Mouse (Mus musculus): Measurements from ENCODE around the gene Gm49711. TPM values are rescaled to one million over a fixed set of nuclear protein-coding genes. Genes with fewer than 3 reads are reported as not detected.
"Not testable (repeated sequence)": the region's sequence is repeated elsewhere in the genome, so short reads cannot be mapped to it uniquely, and the experiment has no call there.

The Gm49711 gene
- polyA plus RNA-seq, 1 experiment from 2014 or later = 0.56 TPM

DNA sequence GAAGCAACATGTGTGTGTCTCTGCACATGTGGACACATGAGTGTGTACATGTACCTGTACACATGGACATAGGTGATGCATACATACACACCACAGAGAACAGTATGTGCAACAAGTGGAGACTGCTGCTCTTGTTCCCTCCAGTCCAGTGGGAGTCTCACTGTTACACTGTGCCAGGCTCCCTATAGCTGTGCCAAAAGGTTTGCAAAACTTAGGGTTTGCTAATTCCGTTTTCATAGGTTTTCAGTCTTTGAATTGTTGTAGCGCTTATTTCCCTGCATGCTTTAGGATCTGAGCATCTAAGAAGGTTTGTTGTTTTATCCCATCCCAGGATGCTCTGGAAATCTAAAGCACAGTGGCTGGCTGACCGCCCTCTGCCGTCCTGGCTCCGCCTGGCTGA lies 33.8 kb downstream of the Gm49711 start:
- Histone ChIP-seq H3K4me2 (ENCODE audit: low read depth, low read length) (no peak overlapping the region), H3K4me3 (ENCODE audit: low read depth, low read length) (no peak overlapping the region), H3K36me3 (ENCODE audit: control insufficient read depth, insufficient read depth, low read length) (no peaks in the 10 kb centered on the region), H3K9ac (replicated peaks; ENCODE audit: low read depth, low read length) (no peak overlapping the region), H3K27ac (ENCODE audit: low read depth, low read length) (no peak overlapping the region), H3K4me1 (ENCODE audit: control insufficient read depth, insufficient read depth, low read length) (no peaks in the 10 kb centered on the region), H3K9me3 (ENCODE audit: control insufficient read depth, low read length) (no peaks in the 10 kb centered on the region), H3K27me3 (ENCODE audit: control insufficient read depth, insufficient read depth, low read length) (no peaks in the 10 kb centered on the region)
- ATAC-seq (ENCODE audit: low read depth) = no peak
- WGBS = 92% methylated on average over 5 of the region's 5 CpGs

DNA sequence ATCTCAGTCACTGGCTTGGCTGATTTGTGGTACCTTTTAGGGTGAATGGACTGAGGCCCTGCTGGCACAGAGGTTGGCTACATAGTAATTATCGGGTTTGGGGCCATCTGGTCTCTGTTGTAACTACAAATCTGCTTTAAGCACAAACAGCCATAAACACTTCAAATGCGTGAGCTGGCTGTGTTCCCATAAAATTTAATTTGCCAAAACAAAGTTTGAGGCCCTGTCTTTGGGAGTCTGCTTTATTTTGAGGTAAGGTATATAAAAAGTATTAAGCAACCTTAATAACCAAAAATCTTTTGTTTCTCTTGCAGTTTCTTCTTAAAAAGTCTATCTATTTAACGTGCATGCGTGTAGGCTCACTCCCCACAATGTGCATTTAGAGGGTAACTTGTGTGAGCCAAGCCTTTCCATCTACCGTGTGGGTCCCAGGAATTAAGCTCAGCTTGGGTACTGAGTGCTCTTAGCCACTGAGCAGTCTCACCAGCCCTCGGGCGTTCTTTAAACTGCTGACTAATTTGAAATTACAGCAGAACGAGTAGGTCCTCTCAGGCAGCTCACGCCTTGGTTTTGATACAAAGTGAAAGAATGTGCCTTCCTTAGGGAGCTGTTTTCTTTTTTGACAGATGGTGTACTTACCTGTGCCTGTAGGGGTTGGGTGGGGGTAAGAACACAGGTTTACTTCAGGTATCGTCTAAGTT lies 40.4 kb downstream of the Gm49711 start:
- 57% methylated on average over 10 of the region's 10 CpGs for WGBS
- no peak for ATAC-seq (ENCODE audit: low read depth)

DNA sequence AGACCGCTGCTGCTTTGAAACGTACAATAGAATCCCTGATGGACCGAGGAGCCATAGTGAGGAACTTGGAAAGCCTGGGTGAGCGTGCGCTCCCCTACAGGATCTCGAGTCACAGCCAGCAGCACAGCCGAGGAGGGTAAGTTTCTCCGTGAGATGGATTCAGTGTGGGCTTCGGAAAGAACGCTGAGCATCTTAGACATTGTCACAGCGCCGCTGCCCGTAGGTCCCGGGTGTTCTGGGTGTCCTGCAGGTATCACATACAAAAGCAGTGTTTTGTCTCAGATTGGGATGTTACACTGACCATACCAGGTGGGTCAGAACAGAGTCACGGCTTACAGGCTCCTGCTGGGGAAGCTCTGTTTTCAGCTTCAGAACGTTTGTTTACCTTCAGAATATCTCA lies 41.5 kb downstream of the Gm49711 start:
- Histone ChIP-seq H3K4me3 (ENCODE audit: low read depth, low read length) (no peak overlapping the region), H3K27ac (ENCODE audit: low read depth, low read length) (no peak overlapping the region), H3K9ac (replicated peaks; ENCODE audit: low read depth, low read length) (no peak overlapping the region), H3K27me3 (ENCODE audit: control insufficient read depth, insufficient read depth, low read length) (no peaks in the 10 kb centered on the region), H3K4me1 (ENCODE audit: control insufficient read depth, insufficient read depth, low read length) (0 out of 2 replicates have a peak, but pooled peaks cover 4% of the 10 kb centered on the region), H3K4me2 (ENCODE audit: low read depth, low read length) (no peak overlapping the region), H3K9me3 (ENCODE audit: control insufficient read depth, low read length) (no peaks in the 10 kb centered on the region), H3K36me3 (ENCODE audit: control insufficient read depth, insufficient read depth, low read length) (no peaks in the 10 kb centered on the region)
- ATAC-seq (ENCODE audit: low read depth) = no peak
- WGBS = 88% methylated on average over 16 of the region's 16 CpGs

More for the DNA sequence above, 40.4 kb downstream of the Gm49711 start:
- Histone ChIP-seq H3K4me3 (ENCODE audit: low read depth, low read length) (no peak overlapping the region), H3K9me3 (ENCODE audit: control insufficient read depth, low read length) (no peaks in the 10 kb centered on the region), H3K27ac (ENCODE audit: low read depth, low read length) (no peak overlapping the region), H3K36me3 (ENCODE audit: control insufficient read depth, insufficient read depth, low read length) (no peaks in the 10 kb centered on the region), H3K4me1 (ENCODE audit: control insufficient read depth, insufficient read depth, low read length) (0 out of 2 replicates have a peak, but pooled peaks cover 4% of the 10 kb centered on the region), H3K27me3 (ENCODE audit: control insufficient read depth, insufficient read depth, low read length) (no peaks in the 10 kb centered on the region), H3K9ac (replicated peaks; ENCODE audit: low read depth, low read length) (no peak overlapping the region), H3K4me2 (ENCODE audit: low read depth, low read length) (no peak overlapping the region)

DNA sequence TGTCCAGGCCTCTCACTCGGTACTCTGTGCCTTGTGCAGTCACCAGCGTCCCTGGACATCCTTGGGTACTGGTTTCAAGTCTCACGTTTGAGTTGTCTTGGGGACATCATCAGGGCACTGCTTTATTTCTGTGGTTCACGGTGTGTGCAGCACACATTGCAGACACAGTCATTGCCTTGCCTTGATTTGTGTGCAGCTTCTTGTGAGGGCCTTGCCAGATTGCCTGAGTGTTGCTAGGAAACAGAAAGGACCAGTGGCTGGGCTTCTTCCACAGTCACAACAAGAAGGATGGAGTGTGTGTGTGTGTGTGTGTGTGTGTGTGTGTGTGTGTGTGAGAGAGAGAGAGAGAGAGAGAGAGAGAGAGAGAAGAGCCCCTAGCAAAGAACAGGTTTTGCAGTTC lies 42.0 kb downstream of the Gm49711 start:
- Histone ChIP-seq H3K27ac (ENCODE audit: low read depth, low read length) (no peak overlapping the region), H3K9me3 (ENCODE audit: control insufficient read depth, low read length) (no peaks in the 10 kb centered on the region), H3K4me1 (ENCODE audit: control insufficient read depth, insufficient read depth, low read length) (0 out of 2 replicates have a peak, but pooled peaks cover 4% of the 10 kb centered on the region), H3K27me3 (ENCODE audit: control insufficient read depth, insufficient read depth, low read length) (no peaks in the 10 kb centered on the region), H3K4me2 (ENCODE audit: low read depth, low read length) (no peak overlapping the region), H3K9ac (replicated peaks; ENCODE audit: low read depth, low read length) (no peak overlapping the region), H3K36me3 (ENCODE audit: control insufficient read depth, insufficient read depth, low read length) (no peaks in the 10 kb centered on the region), H3K4me3 (ENCODE audit: low read depth, low read length) (no peak overlapping the region)
- 55% methylated on average over 4 of the region's 4 CpGs for WGBS
- peak; percentile 58; the same call in 1 of the 2 replicates for ATAC-seq (ENCODE audit: low read depth)

DNA sequence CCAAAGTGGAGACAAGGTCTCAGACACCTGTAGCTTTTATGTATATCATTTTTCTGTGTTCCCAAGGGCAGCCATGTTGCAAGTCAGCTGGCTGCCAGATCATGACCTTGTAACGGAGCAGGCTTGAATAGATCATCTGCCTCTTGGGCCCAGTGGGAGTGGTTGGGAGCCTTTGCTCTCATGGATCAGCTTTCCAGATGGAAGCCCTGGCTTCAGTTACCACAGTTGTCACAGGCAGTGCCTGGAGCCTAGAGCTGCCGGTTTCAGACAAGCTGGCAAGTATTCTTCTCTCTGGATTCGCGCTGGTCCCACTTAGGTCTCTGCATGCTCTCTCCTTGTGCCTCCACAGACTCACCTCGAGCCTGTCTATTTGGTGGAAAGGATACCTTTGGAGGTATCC lies 44.0 kb downstream of the Gm49711 start:
- no peaks in the 10 kb centered on the region for H3K36me3 ChIP-seq (ENCODE audit: control insufficient read depth, insufficient read depth, low read length)
- 0 out of 2 replicates have a peak, but pooled peaks cover 4% of the 10 kb centered on the region for H3K4me1 ChIP-seq (ENCODE audit: control insufficient read depth, insufficient read depth, low read length)
- no peak overlapping the region for H3K9ac ChIP-seq (replicated peaks; ENCODE audit: low read depth, low read length)
- no peak for ATAC-seq (ENCODE audit: low read depth)
- H3K4me2 ChIP-seq (ENCODE audit: low read depth, low read length) = no peak overlapping the region
- H3K9me3 ChIP-seq (ENCODE audit: control insufficient read depth, low read length) = no peaks in the 10 kb centered on the region
- H3K27me3 ChIP-seq (ENCODE audit: control insufficient read depth, insufficient read depth, low read length) = no peaks in the 10 kb centered on the region
- H3K4me3 ChIP-seq (ENCODE audit: low read depth, low read length) = no peak overlapping the region
- H3K27ac ChIP-seq (ENCODE audit: low read depth, low read length) = no peak overlapping the region
- 83% methylated on average over 5 of the region's 5 CpGs for WGBS

DNA sequence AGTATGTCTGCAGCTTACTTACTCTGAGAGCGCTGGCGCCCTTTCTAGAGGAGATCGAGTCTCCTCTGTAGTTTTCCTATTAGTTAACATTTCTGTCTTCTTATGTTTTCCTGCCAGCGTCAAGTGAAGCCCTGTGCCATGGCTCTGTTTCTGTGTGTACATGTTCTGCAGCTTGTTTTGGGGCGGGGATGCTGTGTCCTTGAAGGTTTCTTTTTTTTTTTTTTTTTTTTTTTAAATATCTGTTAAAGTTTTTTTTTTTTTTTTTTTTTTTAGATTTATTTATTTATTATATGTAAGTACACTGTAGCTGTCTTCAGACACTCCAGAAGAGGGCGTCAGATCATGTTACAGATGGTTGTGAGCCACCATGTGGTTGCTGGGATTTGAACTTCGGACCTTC lies 44.8 kb downstream of the Gm49711 start:
- H3K4me2 ChIP-seq (ENCODE audit: low read depth, low read length); H3K4me1 ChIP-seq (ENCODE audit: control insufficient read depth, insufficient read depth, low read length); H3K9ac ChIP-seq (replicated peaks; ENCODE audit: low read depth, low read length); ATAC-seq (ENCODE audit: low read depth); H3K9me3 ChIP-seq (ENCODE audit: control insufficient read depth, low read length); H3K36me3 ChIP-seq (ENCODE audit: control insufficient read depth, insufficient read depth, low read length); H3K4me3 ChIP-seq (ENCODE audit: low read depth, low read length); H3K27ac ChIP-seq (ENCODE audit: low read depth, low read length); H3K27me3 ChIP-seq (ENCODE audit: control insufficient read depth, insufficient read depth, low read length): not testable (repeated sequence)
- 96% methylated on average over 6 of the region's 7 CpGs for WGBS

DNA sequence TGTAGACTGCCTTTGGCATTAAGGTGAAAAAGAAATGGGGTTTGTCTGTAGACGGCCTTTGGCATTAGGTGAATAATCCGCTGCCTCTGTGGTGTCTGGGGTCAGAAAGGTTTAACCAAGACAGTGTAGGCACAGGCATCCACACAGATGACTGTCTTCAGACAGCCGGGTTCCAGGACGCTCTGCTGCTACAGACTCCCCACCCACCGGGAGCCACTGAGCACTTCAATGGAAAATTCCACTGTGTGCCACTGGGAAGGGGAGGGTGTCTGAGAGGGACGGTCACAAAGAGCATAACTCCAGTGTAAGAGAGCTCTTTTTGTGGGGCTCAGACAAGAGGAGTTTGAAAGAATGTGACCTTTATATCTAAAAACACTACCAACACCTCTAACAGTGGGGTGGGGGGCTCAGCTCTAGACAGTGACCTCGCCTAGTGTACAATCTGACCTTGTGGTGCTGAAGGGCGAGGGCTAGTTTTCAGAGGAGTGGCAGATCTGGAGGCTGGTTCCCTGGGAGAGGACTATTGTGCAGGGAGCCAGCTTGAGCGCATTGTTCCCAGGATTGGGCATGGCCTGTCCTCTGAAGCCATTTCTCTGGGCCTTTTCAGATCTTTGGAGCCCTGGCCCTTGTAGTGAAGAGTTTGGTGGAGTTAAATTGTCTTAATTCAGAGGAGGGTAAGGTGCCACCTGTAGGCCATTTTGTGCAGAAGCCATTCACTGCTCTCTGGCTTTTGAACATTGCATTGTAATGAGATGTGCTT lies 45.6 kb downstream of the Gm49711 start:
- H3K9ac ChIP-seq (replicated peaks; ENCODE audit: low read depth, low read length) = no peak overlapping the region
- H3K4me2 ChIP-seq (ENCODE audit: low read depth, low read length) = no peak overlapping the region
- WGBS = 27% methylated on average over 9 of the region's 9 CpGs
- no peaks in the 10 kb centered on the region for H3K4me1 ChIP-seq (ENCODE audit: control insufficient read depth, insufficient read depth, low read length)
- H3K36me3 ChIP-seq (ENCODE audit: control insufficient read depth, insufficient read depth, low read length) = no peaks in the 10 kb centered on the region
- no peak; the same call in 1 of the 2 replicates for ATAC-seq (ENCODE audit: low read depth)
- H3K27ac ChIP-seq (ENCODE audit: low read depth, low read length) = no peak overlapping the region
- H3K4me3 ChIP-seq (ENCODE audit: low read depth, low read length) = no peak overlapping the region
- H3K9me3 ChIP-seq (ENCODE audit: control insufficient read depth, low read length) = no peaks in the 10 kb centered on the region
- H3K27me3 ChIP-seq (ENCODE audit: control insufficient read depth, insufficient read depth, low read length) = no peaks in the 10 kb centered on the region

DNA sequence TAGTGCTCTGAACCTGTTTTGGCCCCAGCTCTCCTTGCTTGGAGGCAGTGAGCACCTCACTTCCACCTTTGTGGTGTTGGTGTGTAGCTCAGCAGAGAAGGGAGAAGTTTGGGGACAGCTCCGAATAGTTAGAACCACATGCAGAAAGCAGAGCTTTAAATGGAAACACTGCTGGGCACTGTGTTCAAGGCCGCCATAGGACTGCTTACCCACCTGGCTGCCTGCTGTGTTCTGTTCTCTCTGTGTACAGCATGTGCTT lies 46.1 kb downstream of the Gm49711 start:
- 84% methylated on average over 2 of the region's 2 CpGs for WGBS
- Histone ChIP-seq H3K4me2 (ENCODE audit: low read depth, low read length) (no peak overlapping the region), H3K9me3 (ENCODE audit: control insufficient read depth, low read length) (no peaks in the 10 kb centered on the region), H3K4me1 (ENCODE audit: control insufficient read depth, insufficient read depth, low read length) (no peaks in the 10 kb centered on the region), H3K27me3 (ENCODE audit: control insufficient read depth, insufficient read depth, low read length) (no peaks in the 10 kb centered on the region), H3K4me3 (ENCODE audit: low read depth, low read length) (no peak overlapping the region), H3K9ac (replicated peaks; ENCODE audit: low read depth, low read length) (no peak overlapping the region), H3K27ac (ENCODE audit: low read depth, low read length) (no peak overlapping the region), H3K36me3 (ENCODE audit: control insufficient read depth, insufficient read depth, low read length) (no peaks in the 10 kb centered on the region)
- ATAC-seq (ENCODE audit: low read depth) = no peak

DNA sequence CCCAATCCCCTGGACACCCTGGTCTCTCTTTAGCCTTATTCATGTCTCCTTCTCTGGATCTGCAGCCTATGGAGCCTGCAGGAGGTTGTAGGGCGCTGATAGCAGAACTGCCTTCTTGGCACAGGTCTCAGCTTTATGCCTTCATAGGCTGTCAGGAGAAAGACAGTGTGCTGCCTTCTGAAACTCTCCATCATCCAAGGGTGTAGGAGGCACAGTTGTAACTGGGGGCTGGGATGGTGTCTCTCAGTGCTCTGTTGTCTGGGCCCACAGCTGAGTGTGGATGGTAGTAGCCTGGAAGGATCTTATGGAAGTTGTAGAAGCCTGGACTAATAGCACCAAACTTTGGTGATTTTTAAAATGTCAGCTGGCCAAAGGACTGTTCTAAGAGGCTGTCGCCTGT lies 46.8 kb downstream of the Gm49711 start:
- H3K9me3 ChIP-seq (ENCODE audit: control insufficient read depth, low read length) = no peaks in the 10 kb centered on the region
- no peaks in the 10 kb centered on the region for H3K36me3 ChIP-seq (ENCODE audit: control insufficient read depth, insufficient read depth, low read length)
- 100% methylated on average over 2 of the region's 2 CpGs for WGBS
- no peak overlapping the region for H3K4me3 ChIP-seq (ENCODE audit: low read depth, low read length)
- H3K27ac ChIP-seq (ENCODE audit: low read depth, low read length) = no peak overlapping the region
- H3K4me2 ChIP-seq (ENCODE audit: low read depth, low read length) = no peak overlapping the region
- no peak overlapping the region for H3K9ac ChIP-seq (replicated peaks; ENCODE audit: low read depth, low read length)
- H3K4me1 ChIP-seq (ENCODE audit: control insufficient read depth, insufficient read depth, low read length) = no peaks in the 10 kb centered on the region
- no peak for ATAC-seq (ENCODE audit: low read depth)
- H3K27me3 ChIP-seq (ENCODE audit: control insufficient read depth, insufficient read depth, low read length) = no peaks in the 10 kb centered on the region

Measured in neural tube, embryonic 14.5 days (tissue).